Mouse (Mus musculus): ENCODE data around the gene Mageb18.
A peak's percentile ranks its signal among the peaks of the same experiment; 100 is the strongest.
"Not testable (repeated sequence)": the region's sequence is repeated elsewhere in the genome, so short reads cannot be mapped to it uniquely, and the experiment has no call there.

The Mageb18 gene

DNA sequence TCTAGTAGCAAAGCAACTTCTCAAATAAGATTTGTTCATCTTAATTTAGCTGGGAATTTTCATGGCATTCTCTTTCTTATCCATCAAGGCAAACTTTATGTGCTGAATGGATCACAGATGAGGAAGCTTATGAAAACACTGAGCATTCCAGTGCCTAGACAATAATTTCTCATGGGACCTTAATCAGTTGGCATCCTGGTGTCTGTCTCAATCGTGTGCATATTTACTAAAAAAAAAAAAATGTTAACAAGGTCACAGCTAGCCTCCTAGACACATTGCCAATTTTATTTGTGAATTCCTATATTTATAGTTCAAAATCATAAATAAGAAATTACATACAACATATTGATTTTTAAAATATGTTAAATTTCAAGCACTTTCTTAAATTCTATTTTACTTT, at the start of gene Mageb18:
Mageb18 (minus strand) TSS at position 101 of the 400 bp plus-strand sequence.
- DNase-seq: no peak

DNA sequence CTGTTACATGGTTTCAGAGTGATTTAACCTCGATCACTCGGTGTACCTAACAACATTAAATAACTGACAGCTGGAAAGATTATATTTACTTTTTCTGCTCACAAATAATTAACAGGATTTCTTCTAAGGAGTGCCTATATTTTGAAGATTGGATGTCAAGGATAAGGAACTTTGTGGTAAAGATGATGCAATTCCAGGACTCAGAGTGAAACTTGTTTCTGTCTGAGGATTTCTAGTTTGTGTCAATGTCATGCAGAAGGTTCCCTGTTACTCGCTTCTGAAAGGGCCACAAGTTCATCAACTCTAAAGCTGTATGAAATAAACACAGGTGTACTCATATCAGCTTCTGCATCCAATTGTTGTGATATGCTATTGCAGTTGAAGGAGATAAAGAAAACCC, 13.4 kb upstream of the Mageb18 start:
- no peak for DNase-seq

DNA sequence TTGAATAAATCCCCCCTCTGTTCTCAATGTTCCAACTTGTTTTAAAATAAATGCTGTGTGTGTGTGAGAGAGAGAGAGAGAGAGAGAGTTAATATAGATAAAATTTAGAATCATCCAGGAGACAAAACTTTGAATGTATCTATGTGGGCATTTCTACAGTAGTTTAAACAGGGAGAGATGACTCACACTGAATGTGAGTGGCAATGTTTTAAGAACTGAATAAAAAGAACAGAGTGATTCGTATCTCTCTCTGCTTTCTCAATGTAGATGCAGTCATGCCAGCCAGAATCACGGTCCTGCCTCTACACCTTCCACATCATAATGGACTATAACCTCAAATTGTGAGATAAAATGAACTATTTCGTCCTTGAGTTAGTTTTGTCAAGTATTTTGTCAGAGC, 11.1 kb upstream of the Mageb18 start:
- no peak for DNase-seq

DNA sequence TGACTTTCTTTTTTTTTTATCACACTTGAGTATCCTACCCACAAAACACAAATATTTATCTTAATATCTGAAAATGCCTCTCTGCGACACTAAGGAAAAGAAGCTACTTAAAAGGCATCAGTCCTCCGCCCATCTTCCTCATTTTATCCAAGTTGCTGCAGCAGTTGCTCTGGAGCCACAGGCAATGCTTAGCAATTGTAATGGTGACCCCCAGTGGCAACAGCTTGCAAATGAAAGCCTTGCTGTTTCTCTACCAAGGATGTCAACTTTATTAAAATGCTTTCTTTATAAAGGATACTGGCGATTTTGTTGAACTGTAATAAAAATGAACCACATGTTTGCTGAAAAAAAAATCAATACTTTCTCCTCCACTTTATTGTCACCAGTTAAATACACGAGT, 2.0 kb downstream of the Mageb18 start:
- peak; percentile 0 for DNase-seq

DNA sequence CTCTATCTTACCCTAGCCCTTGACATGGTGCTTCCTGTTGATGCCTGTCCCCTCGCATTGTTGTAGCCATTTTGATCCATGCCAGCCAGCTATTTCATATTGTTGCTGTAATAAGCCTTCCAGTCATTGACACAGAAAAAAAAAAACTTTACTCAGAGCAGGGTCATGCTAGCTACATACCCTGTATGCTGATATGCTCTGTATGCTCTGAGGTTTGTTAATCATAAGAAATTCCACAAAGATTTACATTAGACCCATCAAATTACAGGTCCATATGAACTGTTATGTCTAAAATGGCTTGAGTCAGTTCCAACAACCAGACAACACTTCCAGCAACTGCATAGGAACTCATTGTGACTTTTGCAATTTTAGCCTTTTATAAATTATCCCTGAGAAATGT, 71.5 kb downstream of the Mageb18 start:
- DNase-seq: no peak

DNA sequence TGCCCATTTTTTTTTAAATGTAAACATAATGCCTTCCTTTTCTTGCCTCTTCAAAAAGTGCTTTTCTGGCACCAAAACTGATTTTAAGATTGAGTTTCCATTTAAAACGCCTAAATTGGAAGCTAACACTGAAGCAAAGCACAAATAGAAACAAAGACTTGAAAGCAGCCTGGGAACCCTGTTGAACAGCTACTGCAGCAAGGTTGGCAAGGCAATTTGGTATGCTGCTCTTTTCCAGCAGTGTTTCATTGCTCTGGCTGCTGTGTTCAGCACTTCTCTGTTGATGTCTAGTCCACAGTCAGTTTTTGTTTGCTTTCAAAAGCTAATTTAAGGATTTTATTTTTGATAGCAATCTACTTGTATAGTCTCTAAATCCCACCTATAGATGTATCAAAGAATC, 101.1 kb downstream of the Mageb18 start:
- no peak for DNase-seq

DNA sequence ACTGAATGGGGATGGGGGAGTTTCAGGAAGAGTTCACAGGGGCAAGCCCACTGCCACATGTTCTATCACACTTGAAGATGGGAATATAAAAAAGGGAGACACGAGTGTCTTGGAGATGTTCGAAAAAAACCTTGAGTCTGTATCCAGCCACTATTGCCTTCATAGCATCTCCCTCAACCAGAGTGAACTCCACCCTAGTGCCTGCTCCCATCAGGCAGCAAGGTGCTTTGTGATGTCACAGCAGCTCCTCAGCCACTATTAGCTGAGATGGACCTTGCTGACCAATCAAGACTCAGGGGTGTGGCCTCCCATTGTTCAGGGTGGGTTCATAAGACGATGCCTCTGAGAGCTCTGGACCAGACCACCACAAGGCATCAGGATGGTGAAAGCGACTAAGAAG, 109.7 kb downstream of the Mageb18 start, which contains the start of gene Gm5941:
Gm5941 (plus strand) TSS at position 301 of the 400 bp plus-strand sequence.
- DNase-seq: not testable (repeated sequence)

DNA sequence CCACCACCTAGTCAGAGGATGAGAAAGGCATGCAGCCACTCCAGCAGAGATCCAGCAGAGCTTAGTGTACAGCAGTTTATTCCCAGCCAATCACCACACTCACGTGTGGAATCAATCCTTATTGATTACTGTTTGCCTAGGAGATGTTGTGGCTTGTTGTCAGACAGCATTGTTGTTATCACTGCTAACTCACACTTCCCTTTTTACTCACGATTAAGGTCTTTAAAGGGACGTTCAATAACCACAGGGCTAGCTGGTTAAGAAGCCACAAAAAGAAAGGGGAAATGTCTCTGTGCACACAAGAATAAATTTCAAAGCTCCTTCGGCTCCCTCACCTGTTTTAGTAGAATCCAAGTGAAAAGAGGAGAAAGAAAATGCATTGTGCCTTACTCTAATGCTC, 134.6 kb downstream of the Mageb18 start:
- DNase-seq: no peak

DNA sequence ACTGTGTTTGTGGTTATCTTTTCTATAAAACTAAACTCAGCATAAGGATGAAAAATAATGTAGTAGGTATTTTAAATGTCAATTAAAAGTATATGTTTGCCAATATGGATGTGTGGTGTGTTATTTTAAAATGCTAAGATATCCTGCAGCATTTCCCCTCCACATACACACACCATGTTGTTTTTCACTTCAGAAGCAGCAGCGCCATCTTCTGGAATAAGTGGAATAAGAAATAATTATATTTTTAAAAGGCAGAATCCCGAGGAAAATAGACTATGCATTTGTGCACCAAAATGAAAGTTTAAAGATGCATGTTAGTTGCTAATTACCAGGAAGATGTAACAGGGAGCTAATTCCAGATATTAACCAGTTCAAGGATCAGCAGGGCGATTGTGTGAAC, 138.9 kb downstream of the Mageb18 start:
- DNase-seq: no peak

DNA sequence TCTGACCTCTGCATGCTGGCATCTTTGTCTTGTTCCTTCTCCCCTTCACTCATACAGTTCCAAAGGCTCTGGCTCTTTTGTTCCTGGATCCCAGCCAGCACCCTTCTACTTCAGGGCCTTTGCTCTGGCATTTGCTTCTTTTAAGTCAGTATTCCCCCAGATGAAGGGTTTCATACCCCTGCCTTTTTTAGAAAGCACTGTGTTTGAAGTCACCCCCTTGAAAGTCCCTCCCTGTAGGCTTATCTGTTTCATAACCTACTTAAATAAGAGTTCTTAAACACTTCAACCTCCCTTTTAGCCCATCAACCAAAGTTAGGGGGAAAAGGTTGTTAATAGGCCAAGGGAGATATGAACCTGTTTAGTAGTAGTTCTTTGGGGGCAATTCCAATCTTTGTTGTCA, 212.0 kb downstream of the Mageb18 start:
- no peak for DNase-seq

DNA sequence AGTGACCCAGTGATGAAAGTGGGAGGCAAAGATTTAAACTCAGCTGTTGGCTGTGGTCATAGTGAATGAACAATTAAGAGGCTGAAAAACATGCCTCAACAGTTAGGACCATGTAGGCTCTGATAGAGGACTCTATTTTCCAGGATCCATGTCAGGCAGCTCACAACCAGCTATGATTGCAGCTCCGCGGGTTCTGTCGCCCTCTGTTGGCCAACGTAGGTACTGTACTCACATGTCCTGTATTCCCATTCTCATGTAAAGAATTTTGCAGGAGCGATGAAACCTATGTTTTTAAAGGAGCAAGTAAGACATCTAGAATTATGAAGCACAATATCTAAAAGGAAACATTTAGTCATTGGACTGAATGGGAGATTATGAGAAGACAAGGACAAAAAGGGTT, 256.4 kb downstream of the Mageb18 start:
- peak; percentile 26 for DNase-seq

DNA sequence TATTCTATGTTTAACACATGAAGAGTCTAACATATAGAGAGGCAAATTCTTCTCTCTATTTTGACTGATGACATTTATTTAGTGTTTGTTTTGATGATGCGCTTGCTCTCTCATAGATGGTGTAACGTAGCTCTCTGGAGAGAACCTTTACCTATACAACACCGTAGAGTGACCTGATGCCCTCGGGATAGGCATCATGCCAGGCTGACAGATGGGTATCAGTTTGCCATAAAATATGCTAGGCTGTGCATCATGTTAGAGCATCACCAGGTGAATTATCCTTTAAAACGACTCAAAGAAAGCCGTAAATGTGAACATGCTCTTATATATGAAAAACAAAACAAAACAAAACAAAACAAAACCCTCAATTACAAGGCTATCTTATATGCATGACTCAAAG, 258.5 kb downstream of the Mageb18 start:
- DNase-seq: no peak

DNA sequence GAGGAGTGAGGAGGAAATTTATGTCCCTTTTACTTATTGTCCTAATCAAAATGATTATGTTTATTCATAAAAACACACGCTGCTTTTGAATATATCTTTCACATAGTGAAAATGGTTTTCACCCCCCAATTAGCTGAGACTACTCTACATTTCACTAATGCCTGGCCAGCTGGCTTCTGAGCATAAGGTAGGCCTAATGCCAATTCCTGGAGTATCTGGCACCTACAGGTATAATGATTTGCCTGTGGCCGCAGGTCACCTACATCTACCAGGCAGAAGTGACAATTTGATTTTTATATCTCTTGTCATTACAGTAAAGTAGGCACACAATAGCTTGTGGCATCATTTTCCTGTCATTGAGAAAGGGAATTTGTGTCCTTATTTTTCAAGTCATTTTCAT, 259.8 kb downstream of the Mageb18 start:
- DNase-seq: no peak

DNA sequence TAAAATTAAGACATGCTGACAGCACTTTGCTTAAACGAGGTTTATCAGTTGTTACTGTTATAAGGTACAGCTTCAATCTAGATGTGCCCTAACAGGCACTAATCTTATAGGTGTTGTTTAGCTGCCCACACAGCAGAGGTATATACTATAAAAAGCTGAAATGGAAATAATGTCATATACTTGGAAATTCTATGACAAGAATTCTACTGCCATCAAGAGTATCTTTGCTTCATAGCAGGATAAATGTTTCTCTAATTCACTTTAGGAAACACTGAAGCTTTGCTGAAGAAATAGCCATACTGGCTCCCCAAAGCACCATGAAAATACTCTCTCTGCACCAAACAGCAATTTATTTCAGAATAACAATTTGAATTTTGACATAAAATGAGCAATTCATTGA, 265.9 kb downstream of the Mageb18 start:
- DNase-seq: no peak

DNA sequence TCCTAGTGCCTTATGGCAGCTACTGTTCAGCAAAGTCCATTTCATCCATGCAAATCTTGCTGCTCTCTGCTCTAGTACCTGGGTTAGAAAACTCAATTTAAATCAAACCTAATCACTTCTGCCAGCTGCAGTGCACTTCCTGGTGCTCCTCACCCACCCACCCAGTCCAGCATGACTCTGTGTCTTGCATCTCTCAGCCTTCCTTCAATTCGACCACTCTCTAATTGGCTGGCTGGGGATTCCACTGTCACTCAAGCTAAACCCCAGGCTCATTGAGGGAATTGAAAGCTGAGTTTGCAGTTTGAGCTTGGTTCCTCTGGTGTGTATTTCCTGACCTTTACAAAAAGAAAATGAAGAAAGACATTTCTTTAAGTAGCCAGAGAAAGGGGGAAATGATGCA, 275.8 kb downstream of the Mageb18 start:
- DNase-seq: no peak

DNA sequence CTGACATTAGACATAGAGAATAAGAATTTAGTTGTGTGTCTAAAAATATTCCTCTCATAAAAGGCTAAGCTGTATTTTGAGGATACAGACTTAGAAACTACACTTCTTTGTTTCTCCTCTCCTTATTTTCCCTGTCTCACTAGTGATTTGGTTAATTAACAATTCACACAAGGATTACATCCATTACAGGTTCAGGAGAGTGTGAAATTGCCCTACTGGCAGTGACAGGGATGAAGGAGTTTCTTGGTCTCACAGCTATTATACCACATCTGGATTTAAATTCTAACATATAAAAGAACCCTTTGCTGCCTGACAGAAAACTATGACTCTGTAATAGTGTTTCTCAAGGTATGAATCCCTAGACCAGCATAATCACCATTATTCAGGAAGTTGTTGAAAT, 318.8 kb downstream of the Mageb18 start:
- DNase-seq: no peak
